Mouse (Mus musculus) stomach, embryonic 15.5 days (tissue): ENCODE measurements at regions not wholly inside any gene's neighbourhood (a gene's known extent, or its start where the extent isn't known, plus 50 kb on each side); places are given as distances from the start of the nearest gene placed in this dataset.

Experiments
- ATAC-seq: fragments of 200-750 bp; cut with Nextera tagmentation; 2 replicates; pipeline ENCODE4 v1.8.0; 2017; ENCODE audit warnings: low read depth, moderate number of reproducible peaks, moderate TSS enrichment; ENCODE audit not compliant: insufficient read depth, low FRiP score
- H3K27ac ChIP-seq: fragments of 300-500 bp; sonication (generic); 2 replicates; pipeline ENCODE4 v1.5.1; 2015; ENCODE audit warnings: mild to moderate bottlenecking, inconsistent platforms
- H3K27me3 ChIP-seq: fragments of 300-500 bp; sonication (generic); replicated peaks from 2 replicates; pipeline ENCODE4 v1.6.1; 2015; ENCODE audit warnings: inconsistent platforms
- H3K36me3 ChIP-seq: fragments of 300-500 bp; sonication (generic); 2 replicates; pipeline ENCODE4 v1.6.1; 2015; ENCODE audit warnings: inconsistent platforms
- H3K4me1 ChIP-seq: fragments of 300-500 bp; sonication (generic); 2 replicates; pipeline ENCODE4 v1.6.1; 2015; ENCODE audit warnings: inconsistent platforms
- H3K4me2 ChIP-seq: fragments of 300-500 bp; sonication (generic); 2 replicates; pipeline ENCODE4 v1.6.1; 2015; ENCODE audit warnings: mild to moderate bottlenecking, inconsistent platforms
- H3K4me3 ChIP-seq: fragments of 300-500 bp; sonication (generic); replicated peaks from 2 replicates; pipeline ENCODE4 v1.5.1; 2015; ENCODE audit warnings: inconsistent platforms
- H3K9ac ChIP-seq: fragments of 300-500 bp; sonication (generic); 2 replicates; pipeline ENCODE4 v1.6.1; 2015; ENCODE audit warnings: inconsistent platforms
- H3K9me3 ChIP-seq: fragments of 300-500 bp; sonication (generic); 2 replicates; pipeline ENCODE4 v1.6.1; 2016; ENCODE audit warnings: inconsistent platforms
- WGBS: fragments of 180-500 bp; shearing (Covaris S2); methylation state at CpG from one replicate; pipeline ENCODE4 v1.1.7; 2015; 5-methylcytosine and 5-hydroxymethylcytosine counted together

DNA sequence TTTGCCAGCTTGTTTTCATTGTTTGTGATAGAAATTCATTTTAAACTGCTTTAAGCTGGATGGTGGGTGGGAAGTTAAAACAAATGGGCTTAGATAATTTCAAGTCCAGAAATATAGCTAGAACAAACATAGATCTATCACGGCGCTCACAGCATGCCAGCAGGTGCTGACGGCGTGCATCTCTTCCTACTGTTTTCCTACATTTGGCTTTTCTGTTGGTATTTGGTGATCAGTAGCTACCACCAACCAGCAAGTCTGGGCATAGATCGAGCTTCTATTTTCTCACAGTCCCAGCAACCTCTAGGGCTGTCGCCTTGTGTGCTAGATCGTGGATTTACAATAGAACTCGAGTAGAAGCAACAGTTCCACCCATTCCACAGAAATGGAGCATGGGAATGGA, 290.9 kb upstream of the Zeb2 start:
- Histone ChIP-seq H3K9ac (no peak overlapping the region), H3K4me1 (peaks cover 9% of the 10 kb centered on the region; the same call in 1 of the 2 replicates), H3K4me3 (no peak overlapping the region), H3K27ac (no peak overlapping the region), H3K9me3 (no peaks in the 10 kb centered on the region), H3K36me3 (no peaks in the 10 kb centered on the region), H3K4me2 (no peak overlapping the region), H3K27me3 (no peaks in the 10 kb centered on the region)
- 88% methylated on average over 8 of the region's 8 CpGs for WGBS
- no peak for ATAC-seq

DNA sequence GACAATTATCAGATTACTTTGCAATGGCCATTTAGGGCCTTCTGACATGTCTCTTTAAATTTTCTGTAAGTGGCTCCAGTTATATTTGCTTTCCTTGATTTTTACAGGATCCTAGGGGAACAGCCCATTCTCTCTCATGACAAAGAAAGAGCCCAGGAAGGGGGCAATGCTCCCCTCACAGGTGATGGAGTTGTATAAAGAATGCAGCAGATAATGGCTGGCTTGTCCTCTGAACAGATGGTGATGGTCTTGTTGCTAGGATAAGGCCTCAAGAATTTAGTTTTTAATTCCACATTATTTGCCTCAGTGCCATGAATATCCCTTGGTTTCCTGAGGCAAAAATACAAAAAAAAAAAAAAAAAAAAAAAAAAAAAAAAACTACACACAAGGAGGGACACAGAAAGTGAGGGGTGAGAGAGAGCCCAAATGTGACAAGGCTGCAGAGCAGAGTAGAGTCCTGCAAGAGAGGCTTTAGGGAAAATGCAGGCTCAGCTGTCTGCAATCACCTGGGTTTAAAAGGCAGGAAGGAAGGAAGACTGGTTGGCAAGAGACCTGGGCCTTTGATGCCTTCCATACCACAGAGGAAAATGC, 272.8 kb upstream of the Zeb2 start:
- ATAC-seq = no peak
- Histone ChIP-seq H3K4me1 (no peaks in the 10 kb centered on the region), H3K27me3 (no peaks in the 10 kb centered on the region), H3K36me3 (no peaks in the 10 kb centered on the region), H3K9me3 (no peaks in the 10 kb centered on the region), H3K4me3 (no peak overlapping the region), H3K9ac (no peak overlapping the region), H3K4me2 (no peak overlapping the region), H3K27ac (no peak overlapping the region)

DNA sequence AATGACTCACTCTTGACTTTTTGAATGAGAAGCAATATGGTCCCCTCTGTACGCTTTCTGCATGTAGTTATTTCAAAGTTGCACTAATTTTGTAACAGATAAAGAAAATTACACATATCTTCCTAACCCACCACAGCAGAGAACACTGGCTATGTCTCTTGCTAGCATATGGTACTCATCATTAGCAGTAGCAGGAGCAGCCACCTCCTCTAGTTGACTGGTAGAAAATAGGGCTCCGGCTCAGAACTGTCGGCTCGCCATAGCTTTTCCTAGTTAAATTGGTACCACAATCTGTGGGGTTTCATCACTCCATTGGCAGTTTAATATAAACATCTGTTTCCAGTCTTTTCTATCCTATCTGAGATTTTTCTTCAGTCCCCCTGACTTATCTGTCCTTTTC, 254.1 kb upstream of the Zeb2 start:
- no peaks in the 10 kb centered on the region for H3K4me1 ChIP-seq
- no peaks in the 10 kb centered on the region for H3K27me3 ChIP-seq
- no peak overlapping the region for H3K9ac ChIP-seq
- H3K9me3 ChIP-seq = no peaks in the 10 kb centered on the region
- 70% methylated on average over 4 of the region's 4 CpGs for WGBS
- no peak for ATAC-seq
- H3K36me3 ChIP-seq = no peaks in the 10 kb centered on the region
- H3K4me2 ChIP-seq = no peak overlapping the region
- no peak overlapping the region for H3K27ac ChIP-seq
- H3K4me3 ChIP-seq = no peak overlapping the region

DNA sequence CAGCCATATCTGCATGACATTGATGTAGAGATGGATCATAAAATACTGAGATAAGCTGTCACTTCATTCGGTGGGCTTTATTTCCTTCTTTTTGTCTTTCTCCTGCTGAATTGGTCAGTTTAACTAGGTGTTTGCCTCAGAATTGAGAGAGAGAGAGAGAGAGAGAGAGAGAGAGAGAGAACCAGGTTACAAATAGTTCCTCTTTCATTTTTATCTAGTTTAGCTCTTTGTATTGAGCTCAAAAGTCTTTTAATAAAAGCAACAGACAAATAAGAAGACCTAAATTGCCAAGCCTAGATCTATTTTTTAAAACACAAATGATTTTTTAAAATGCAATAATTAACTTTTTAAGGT, 253.4 kb upstream of the Zeb2 start:
- no peaks in the 10 kb centered on the region for H3K27me3 ChIP-seq
- ATAC-seq = no peak
- H3K27ac ChIP-seq = no peak overlapping the region
- no peak overlapping the region for H3K4me2 ChIP-seq
- H3K4me1 ChIP-seq = no peaks in the 10 kb centered on the region
- WGBS = 20% methylated on average over 1 of the region's 1 CpGs
- no peak overlapping the region for H3K4me3 ChIP-seq
- H3K36me3 ChIP-seq = no peaks in the 10 kb centered on the region
- H3K9ac ChIP-seq = no peak overlapping the region
- no peaks in the 10 kb centered on the region for H3K9me3 ChIP-seq

DNA sequence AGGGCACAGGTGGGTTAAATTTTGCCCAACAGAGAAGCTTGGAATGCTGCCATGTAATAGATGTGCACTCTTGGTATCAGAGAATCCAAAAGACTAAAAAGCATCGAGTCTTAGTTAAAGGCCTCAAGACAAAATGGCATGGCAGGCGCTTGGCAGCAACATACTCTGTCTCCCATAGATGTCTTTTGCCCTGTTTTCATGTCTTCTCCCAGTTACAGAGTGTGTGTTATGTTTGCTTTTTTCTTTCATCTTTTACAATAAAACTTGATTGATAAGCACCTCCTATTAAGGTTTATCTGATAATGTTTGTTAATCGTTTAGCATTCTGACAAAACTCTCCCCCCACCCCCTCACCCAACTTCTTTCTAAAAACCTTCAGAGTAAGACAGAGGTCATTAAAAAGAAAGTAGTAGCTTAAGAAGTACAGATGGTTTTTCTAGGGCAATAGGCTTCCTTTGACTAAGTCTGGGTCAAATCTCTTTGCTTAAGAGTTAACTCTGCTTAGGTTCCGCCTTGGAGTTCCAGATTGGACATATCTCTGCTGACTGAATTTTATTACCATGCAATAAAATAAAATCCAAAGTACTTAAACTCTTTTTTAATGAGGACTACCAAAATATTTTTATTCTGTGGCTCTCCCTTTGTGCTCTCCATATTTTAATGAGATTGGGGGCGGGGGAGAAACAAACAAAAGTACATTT, 252.9 kb upstream of the Zeb2 start:
- H3K27me3 ChIP-seq = no peaks in the 10 kb centered on the region
- ATAC-seq = no peak
- no peaks in the 10 kb centered on the region for H3K9me3 ChIP-seq
- H3K4me1 ChIP-seq = no peaks in the 10 kb centered on the region
- 68% methylated on average over 5 of the region's 5 CpGs for WGBS
- no peaks in the 10 kb centered on the region for H3K36me3 ChIP-seq
- no peak overlapping the region for H3K4me3 ChIP-seq
- H3K27ac ChIP-seq = no peak overlapping the region
- no peak overlapping the region for H3K4me2 ChIP-seq
- H3K9ac ChIP-seq = no peak overlapping the region

DNA sequence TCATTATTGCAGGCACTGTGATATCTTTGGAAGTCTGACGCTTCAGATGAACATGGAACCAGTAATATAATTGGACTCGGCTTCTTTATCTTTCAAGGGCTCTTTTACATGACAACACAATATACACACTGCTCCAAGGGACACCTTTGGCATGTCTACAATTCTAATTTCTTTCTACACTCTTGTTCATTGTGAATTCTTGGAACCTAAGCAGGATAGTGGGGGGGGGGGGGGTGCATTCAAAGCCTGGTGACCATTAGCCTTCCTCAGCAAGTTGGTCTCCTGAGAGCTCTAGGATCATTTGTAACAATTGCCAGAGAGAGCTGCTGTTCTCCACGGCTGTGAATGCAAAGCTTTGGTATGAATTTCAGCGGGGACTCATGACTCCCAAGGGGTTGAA, 252.2 kb upstream of the Zeb2 start:
- Histone ChIP-seq H3K36me3 (no peaks in the 10 kb centered on the region), H3K27ac (no peak overlapping the region), H3K27me3 (no peaks in the 10 kb centered on the region), H3K4me3 (no peak overlapping the region), H3K4me2 (no peak overlapping the region), H3K4me1 (no peaks in the 10 kb centered on the region), H3K9me3 (no peaks in the 10 kb centered on the region), H3K9ac (no peak overlapping the region)
- no peak for ATAC-seq
- 77% methylated on average over 4 of the region's 4 CpGs for WGBS

DNA sequence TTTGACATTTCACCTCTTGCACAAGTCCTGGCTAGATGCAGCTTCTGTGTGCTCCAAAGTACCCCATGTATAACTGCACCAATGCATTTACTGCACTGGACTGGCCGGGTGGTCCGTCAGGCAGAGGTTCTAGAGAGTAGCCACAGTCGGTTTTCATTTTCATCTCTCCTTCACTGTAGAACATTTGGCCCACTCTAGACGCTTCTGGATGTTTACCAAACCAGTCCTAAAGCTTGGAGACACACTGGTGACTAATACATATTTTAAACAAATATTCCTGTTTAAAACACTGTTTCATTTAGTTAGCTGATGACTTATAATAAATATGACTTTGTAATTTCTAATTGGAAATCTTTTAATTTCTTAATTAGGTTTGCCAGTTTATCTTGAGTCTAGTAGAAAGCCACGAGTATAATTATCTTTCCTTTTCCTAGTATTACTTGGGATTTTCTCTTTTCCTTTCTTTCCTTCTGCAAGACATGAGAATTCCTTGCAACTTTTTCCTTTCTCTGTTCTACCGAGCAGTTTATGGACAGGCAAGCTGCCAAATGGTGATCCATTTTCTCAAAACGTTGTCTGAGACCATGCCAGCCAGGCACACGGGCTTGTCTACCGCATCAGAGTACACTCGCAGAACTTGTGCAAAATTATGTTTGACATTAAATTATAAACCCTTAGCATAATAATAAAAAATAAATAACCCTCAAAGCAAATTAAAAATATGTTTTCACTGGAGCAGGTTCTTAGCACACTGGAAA, 250.4 kb upstream of the Zeb2 start:
- no peak for ATAC-seq
- Histone ChIP-seq H3K36me3 (no peaks in the 10 kb centered on the region), H3K27me3 (no peaks in the 10 kb centered on the region), H3K4me3 (no peak overlapping the region), H3K27ac (no peak overlapping the region), H3K4me1 (no peaks in the 10 kb centered on the region), H3K9ac (no peak overlapping the region), H3K4me2 (no peak overlapping the region), H3K9me3 (no peaks in the 10 kb centered on the region)
- 58% methylated on average over 10 of the region's 10 CpGs for WGBS

DNA sequence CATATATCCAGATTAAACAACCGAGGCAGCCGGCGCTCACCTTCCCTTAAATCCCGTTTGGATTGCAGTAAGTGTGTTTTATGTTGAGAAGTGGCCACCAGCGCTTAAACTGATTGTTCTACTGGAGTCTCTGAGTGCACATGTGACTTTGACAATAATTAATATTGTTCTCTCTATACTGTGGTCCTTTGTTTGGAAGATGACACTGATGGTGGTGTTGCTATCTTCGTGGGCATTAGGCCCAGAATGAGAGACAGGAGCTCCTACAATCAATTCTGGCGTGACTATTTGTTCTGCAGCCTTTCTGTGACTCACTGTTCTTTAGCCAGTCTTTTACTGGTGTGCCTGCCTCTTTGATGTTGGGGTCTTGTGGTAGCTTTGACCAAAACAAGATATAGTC, 240.1 kb upstream of the Zeb2 start:
- ATAC-seq = no peak
- 81% methylated on average over 7 of the region's 7 CpGs for WGBS
- H3K27ac ChIP-seq = no peak overlapping the region
- H3K4me3 ChIP-seq = no peak overlapping the region
- H3K27me3 ChIP-seq = no peaks in the 10 kb centered on the region
- no peak overlapping the region for H3K4me2 ChIP-seq
- no peaks in the 10 kb centered on the region for H3K9me3 ChIP-seq
- H3K4me1 ChIP-seq = no peaks in the 10 kb centered on the region
- no peaks in the 10 kb centered on the region for H3K36me3 ChIP-seq
- H3K9ac ChIP-seq = no peak overlapping the region

DNA sequence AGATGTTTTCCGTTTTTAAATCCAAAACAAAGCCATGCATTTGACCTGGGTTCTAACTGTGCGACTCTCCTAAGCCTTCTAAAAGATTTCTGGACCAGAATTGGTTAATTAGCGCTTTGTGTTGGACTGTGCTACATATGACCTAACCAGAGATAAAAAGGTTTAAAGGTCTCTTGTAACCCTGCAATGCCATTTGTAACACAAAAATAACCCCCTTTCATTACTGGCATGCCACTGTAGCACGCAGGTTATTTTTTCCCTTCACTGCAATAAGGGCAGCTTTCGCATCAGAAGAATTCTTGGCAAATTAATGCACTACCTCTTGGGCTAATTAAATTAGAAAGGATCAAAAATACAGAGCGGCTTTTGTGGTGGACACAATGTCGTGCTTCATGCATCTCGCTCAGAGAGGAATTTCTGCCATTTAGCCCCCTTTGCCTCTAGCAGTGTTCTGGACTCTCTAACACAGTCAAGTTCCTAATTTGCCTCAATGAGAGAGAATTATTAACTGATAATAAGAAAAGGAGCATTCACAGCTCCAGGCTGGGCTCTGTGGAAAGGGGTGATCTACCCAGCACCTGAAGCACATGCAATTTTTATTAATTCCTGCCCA, 239.5 kb upstream of the Zeb2 start:
- 89% methylated on average over 8 of the region's 8 CpGs for WGBS
- no peaks in the 10 kb centered on the region for H3K4me1 ChIP-seq

DNA sequence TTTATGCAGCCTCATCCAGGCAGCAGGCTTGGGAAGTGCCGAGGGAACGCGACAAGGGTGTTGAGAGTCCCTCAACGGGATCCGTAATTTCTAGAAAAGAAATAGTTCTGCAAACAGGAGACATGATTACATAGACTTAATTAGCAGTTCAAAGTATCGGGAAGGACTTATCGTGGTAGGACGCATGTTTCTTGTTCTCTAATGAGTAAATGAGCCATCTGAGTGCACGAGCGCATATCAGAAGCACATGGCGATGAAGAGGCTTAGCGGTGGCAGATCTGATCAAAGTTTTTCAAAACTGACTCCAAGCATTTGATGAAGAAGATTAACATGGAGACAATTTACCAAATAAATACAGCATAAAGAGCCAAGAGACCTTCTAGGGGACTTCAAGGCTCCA, 238.8 kb upstream of the Zeb2 start:
- no peaks in the 10 kb centered on the region for H3K27me3 ChIP-seq
- H3K36me3 ChIP-seq = no peaks in the 10 kb centered on the region
- H3K4me2 ChIP-seq = no peak overlapping the region
- ATAC-seq = no peak
- no peak overlapping the region for H3K9ac ChIP-seq
- H3K27ac ChIP-seq = no peak overlapping the region
- H3K4me3 ChIP-seq = no peak overlapping the region
- WGBS = 93% methylated on average over 12 of the region's 12 CpGs
- H3K9me3 ChIP-seq = no peaks in the 10 kb centered on the region
- no peaks in the 10 kb centered on the region for H3K4me1 ChIP-seq

More for the DNA sequence above, 239.5 kb upstream of the Zeb2 start:
- H3K9me3 ChIP-seq = no peaks in the 10 kb centered on the region
- H3K4me3 ChIP-seq = no peak overlapping the region
- H3K9ac ChIP-seq = no peak overlapping the region
- H3K4me2 ChIP-seq = no peak overlapping the region
- ATAC-seq = no peak
- no peaks in the 10 kb centered on the region for H3K27me3 ChIP-seq
- no peaks in the 10 kb centered on the region for H3K36me3 ChIP-seq
- H3K27ac ChIP-seq = no peak overlapping the region

DNA sequence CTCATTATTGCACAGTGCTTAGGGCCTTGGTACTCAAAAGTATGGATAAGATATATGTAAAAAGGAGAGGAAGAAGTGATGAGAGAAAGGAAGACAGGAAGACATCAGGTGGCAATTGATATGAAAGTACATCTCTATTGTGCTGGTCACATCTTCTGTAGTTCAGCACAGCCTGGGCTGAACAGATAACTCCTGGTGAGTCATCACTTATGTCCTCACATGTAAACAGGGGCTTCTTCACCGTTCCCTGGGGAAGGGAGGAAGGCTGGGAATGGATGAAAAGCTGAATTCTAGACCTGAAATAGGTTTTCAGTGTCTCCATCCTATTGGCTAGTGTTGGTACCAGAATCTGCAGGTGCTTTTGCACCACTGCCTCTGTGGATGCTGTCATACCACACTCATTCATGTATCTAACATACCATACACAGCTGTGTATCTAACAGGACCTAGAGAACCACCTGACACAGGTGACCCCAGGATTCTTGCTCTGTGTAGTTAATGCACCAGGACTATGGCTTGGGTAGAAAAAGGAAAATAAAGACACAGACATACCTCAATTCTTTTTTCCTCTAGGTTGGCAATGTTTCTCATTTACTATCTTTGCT, 234.4 kb upstream of the Zeb2 start:
- Histone ChIP-seq H3K4me1 (no peaks in the 10 kb centered on the region), H3K27ac (no peak overlapping the region), H3K4me2 (no peak overlapping the region), H3K9ac (no peak overlapping the region), H3K9me3 (no peaks in the 10 kb centered on the region), H3K36me3 (no peaks in the 10 kb centered on the region), H3K27me3 (no peaks in the 10 kb centered on the region), H3K4me3 (no peak overlapping the region)
- WGBS = 55% methylated on average over 1 of the region's 1 CpGs
- no peak for ATAC-seq

DNA sequence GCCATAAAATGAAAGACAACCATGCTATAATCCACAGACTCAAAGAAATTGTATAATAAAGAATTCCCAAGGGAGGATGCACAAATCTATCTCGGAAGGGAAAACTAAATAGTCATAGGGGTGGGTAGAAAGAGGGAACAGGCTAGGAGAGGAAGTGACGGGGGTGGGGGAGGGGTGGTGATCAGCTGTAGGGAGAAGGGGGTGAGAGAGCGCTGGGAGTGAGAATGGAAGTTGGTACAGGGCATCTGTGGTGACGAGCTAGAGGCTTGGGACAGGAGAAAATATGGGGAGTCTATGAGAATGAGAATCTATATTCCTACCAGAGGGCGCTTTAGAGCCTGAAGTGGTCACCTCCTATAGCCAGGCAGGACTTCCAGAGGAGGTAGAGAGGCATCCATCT, 229.2 kb upstream of the Zeb2 start:
- 79% methylated on average over 5 of the region's 5 CpGs for WGBS
- H3K4me2 ChIP-seq = no peak overlapping the region
- ATAC-seq = no peak

More for the DNA sequence above, 229.2 kb upstream of the Zeb2 start:
- H3K36me3 ChIP-seq = no peaks in the 10 kb centered on the region
- no peaks in the 10 kb centered on the region for H3K9me3 ChIP-seq
- no peak overlapping the region for H3K9ac ChIP-seq
- H3K4me1 ChIP-seq = no peaks in the 10 kb centered on the region
- H3K4me3 ChIP-seq = no peak overlapping the region
- H3K27ac ChIP-seq = no peak overlapping the region
- H3K27me3 ChIP-seq = no peaks in the 10 kb centered on the region
